Mouse (Mus musculus) hindbrain, embryonic 10.5 days (tissue): Measurements from ENCODE around the gene C1qtnf2. TPM values are rescaled to one million over a fixed set of nuclear protein-coding genes. Genes with fewer than 3 reads are reported as not detected.

Experiments
- DNase-seq: peaks from one replicate; pipeline ENCODE4 v3.0.0-alpha.2; 2017; ENCODE audit warnings: low spot score
- H3K27ac ChIP-seq: fragments of 300-500 bp; sonication (generic); 2 replicates; pipeline ENCODE4 v1.5.1; 2016; ENCODE audit warnings: mild to moderate bottlenecking, moderate library complexity
- H3K27me3 ChIP-seq: fragments of 300-500 bp; sonication (generic); 2 replicates; pipeline ENCODE4 v1.6.1; 2016; ENCODE audit warnings: mild to moderate bottlenecking; ENCODE audit not compliant: poor library complexity, insufficient read depth, severe bottlenecking
- H3K36me3 ChIP-seq: fragments of 300-500 bp; sonication (generic); 2 replicates; pipeline ENCODE4 v1.6.1; 2016; ENCODE audit warnings: mild to moderate bottlenecking, moderate library complexity
- H3K4me1 ChIP-seq: fragments of 300-500 bp; sonication (generic); replicated peaks from 2 replicates; pipeline ENCODE4 v1.6.1; 2016; ENCODE audit warnings: mild to moderate bottlenecking
- H3K4me3 ChIP-seq: fragments of 300-500 bp; sonication (generic); 2 replicates; pipeline ENCODE4 v1.5.1; 2016; ENCODE audit warnings: mild to moderate bottlenecking, moderate library complexity
- H3K9me3 ChIP-seq: fragments of 300-500 bp; sonication (generic); 2 replicates; pipeline ENCODE4 v1.6.1; 2016; ENCODE audit warnings: mild to moderate bottlenecking, moderate library complexity
- WGBS: fragments of 180-500 bp; shearing (Covaris S2); methylation state at CpG from one replicate; pipeline ENCODE4 v1.1.7; 2016; 5-methylcytosine and 5-hydroxymethylcytosine counted together
- polyA plus RNA-seq: library from polyadenylated mRNA; unstranded; fragments of >200 nt; fragmentation: Nextera tagmentation; extraction: Ambion mirVana; gene quantifications from 2 replicates; pipeline ENCODE4 v1.2.1, GENCODE M21; 2016

The C1qtnf2 gene
- polyA plus RNA-seq, 1 experiment from 2014 or later: 1.3 TPM

- peak; percentile 78 for DNase-seq
- Histone ChIP-seq H3K27ac (no peak overlapping the region), H3K4me1 (peaks cover 11% of the 10 kb centered on the region; the same call in 1 of the 2 replicates), H3K9me3 (no peaks in the 10 kb centered on the region), H3K36me3 (no peaks in the 10 kb centered on the region), H3K4me3 (no peak overlapping the region), H3K27me3 (no peaks in the 10 kb centered on the region)
- WGBS: 30% methylated on average over 7 of the region's 7 CpGs
Measured at GRCm38 (mm10) chr11:43492663-43493062, 18.6 kb downstream of the C1qtnf2 start.

GRCm38 (mm10) chr11:43493815-43494409, 19.8 kb downstream of the C1qtnf2 start:
- Histone ChIP-seq H3K36me3 (no peaks in the 10 kb centered on the region), H3K27me3 (no peaks in the 10 kb centered on the region), H3K4me1 (peaks cover 11% of the 10 kb centered on the region; the same call in 1 of the 2 replicates), H3K9me3 (peaks cover 4% of the 10 kb centered on the region; the same call in 1 of the 2 replicates), H3K4me3 (no peak overlapping the region), H3K27ac (peak overlapping the region; percentile 82)
- DNase-seq: peak; percentile 82
- WGBS: 17% methylated on average over 6 of the region's 6 CpGs

- peak; percentile 42 for DNase-seq
- Histone ChIP-seq H3K36me3 (no peaks in the 10 kb centered on the region), H3K4me3 (no peak overlapping the region), H3K27me3 (no peaks in the 10 kb centered on the region), H3K27ac (0 out of 2 replicates have a peak overlapping the region, but pooled peaks have one; percentile 82), H3K4me1 (peaks cover 11% of the 10 kb centered on the region; the same call in 1 of the 2 replicates), H3K9me3 (peaks cover 4% of the 10 kb centered on the region; the same call in 1 of the 2 replicates)
- WGBS: 47% methylated on average over 8 of the region's 8 CpGs
Measured at GRCm38 (mm10) chr11:43495037-43495436, 21.0 kb downstream of the C1qtnf2 start.

GRCm38 (mm10) chr11:43495532-43495931, 21.5 kb downstream of the C1qtnf2 start:
- Histone ChIP-seq H3K27ac (no peak overlapping the region), H3K4me3 (no peak overlapping the region), H3K4me1 (peaks cover 11% of the 10 kb centered on the region; the same call in 1 of the 2 replicates), H3K9me3 (peaks cover 4% of the 10 kb centered on the region; the same call in 1 of the 2 replicates), H3K36me3 (no peaks in the 10 kb centered on the region), H3K27me3 (no peaks in the 10 kb centered on the region)
- DNase-seq: no peak
- WGBS: 71% methylated on average over 3 of the region's 3 CpGs

DNA sequence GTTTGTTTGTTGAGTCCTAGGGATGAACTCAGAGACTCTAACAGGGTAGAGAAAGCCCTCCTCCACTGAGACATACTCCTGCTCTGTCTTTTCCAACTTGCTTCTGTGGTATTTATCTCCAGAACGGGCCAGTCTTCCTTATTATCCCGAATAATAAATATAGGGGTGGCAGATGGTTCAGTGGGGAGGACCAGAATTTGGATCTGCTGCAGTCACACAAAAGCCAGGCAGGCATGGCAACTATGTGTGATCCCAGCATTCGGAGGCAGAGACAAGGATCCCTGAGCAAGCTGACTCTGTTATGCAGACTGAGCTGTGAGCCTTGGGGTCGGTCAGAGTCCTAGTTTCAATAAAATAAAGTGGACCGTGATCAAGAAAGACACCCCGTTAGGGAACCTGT, 27.2 kb downstream of the C1qtnf2 start:
- Histone ChIP-seq H3K9me3 (peaks cover 4% of the 10 kb centered on the region; the same call in 1 of the 2 replicates), H3K36me3 (no peaks in the 10 kb centered on the region), H3K4me3 (no peak overlapping the region), H3K4me1 (no peaks in the 10 kb centered on the region), H3K27ac (no peak overlapping the region), H3K27me3 (no peaks in the 10 kb centered on the region)
- 86% methylated on average over 6 of the region's 6 CpGs for WGBS
- DNase-seq: no peak

DNA sequence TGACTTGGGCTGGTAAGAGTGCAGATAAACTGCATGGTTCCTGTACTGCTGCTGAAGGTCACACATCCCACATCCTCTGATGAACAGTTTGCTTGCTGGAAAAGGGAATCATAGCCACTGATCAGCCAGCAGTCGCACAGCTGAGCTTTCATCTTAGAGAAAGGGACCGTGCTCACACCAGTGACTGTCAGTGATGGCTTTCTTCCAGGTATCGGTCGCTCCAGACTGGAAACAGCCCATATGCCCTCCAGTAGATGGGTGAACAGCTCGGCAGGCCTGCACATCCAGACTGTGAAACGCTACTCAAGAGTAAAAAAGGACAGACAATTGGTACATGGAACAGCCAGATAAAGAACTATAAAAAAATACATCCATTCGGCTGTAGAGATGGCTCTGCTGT, 31.1 kb downstream of the C1qtnf2 start:
- no peaks in the 10 kb centered on the region for H3K27me3 ChIP-seq
- DNase-seq: no peak
- H3K27ac ChIP-seq: no peak overlapping the region
- no peaks in the 10 kb centered on the region for H3K4me1 ChIP-seq
- WGBS: 90% methylated on average over 7 of the region's 7 CpGs
- no peaks in the 10 kb centered on the region for H3K36me3 ChIP-seq
- no peak overlapping the region for H3K4me3 ChIP-seq
- H3K9me3 ChIP-seq: no peaks in the 10 kb centered on the region

- no peak for DNase-seq
- Histone ChIP-seq H3K4me3 (no peak overlapping the region), H3K9me3 (no peaks in the 10 kb centered on the region), H3K27me3 (no peaks in the 10 kb centered on the region), H3K36me3 (no peaks in the 10 kb centered on the region), H3K27ac (no peak overlapping the region), H3K4me1 (no peaks in the 10 kb centered on the region)
- WGBS: 89% methylated on average over 6 of the region's 6 CpGs
Measured at GRCm38 (mm10) chr11:43507976-43508375, 33.9 kb downstream of the C1qtnf2 start.

GRCm38 (mm10) chr11:43509878-43510277, 35.8 kb downstream of the C1qtnf2 start:
- Histone ChIP-seq H3K27me3 (no peaks in the 10 kb centered on the region), H3K4me3 (no peak overlapping the region), H3K9me3 (no peaks in the 10 kb centered on the region), H3K4me1 (no peaks in the 10 kb centered on the region), H3K27ac (no peak overlapping the region), H3K36me3 (no peaks in the 10 kb centered on the region)
- no peak for DNase-seq
- 91% methylated on average over 5 of the region's 5 CpGs for WGBS

DNA sequence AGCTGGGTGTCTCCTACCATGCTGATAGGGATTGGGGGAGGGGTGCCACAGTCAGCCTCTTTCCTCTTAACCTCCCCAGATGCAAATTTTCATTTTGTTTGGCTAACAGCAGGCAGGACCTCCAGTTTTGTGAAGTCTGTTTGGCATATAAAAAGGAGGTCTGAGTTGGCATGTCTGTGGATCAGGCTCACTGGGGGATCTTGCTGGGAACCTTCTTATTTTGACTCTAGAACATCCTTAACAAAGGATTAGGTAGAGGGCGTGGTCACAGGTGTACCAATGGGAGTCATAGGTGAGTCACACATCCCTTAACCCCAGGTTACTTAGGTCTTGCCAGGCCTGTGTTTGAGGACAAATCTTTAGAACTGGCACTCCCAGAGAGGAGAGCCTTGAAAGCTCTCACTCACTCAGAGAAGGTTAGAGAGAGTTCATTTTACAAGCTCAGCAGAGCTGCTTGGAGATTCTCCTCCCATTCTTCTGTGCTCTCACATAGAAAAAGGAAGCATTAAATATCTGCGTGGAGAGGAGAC, 38.6 kb downstream of the C1qtnf2 start:
- H3K27me3 ChIP-seq: no peaks in the 10 kb centered on the region
- no peak overlapping the region for H3K4me3 ChIP-seq
- peaks cover 7% of the 10 kb centered on the region for H3K4me1 ChIP-seq
- H3K27ac ChIP-seq: no peak overlapping the region
- WGBS: 75% methylated on average over 2 of the region's 2 CpGs
- no peaks in the 10 kb centered on the region for H3K36me3 ChIP-seq
- DNase-seq: no peak
- no peaks in the 10 kb centered on the region for H3K9me3 ChIP-seq

GRCm38 (mm10) chr11:43516344-43517021, 42.4 kb downstream of the C1qtnf2 start:
- Histone ChIP-seq H3K4me1 (peaks cover 13% of the 10 kb centered on the region), H3K36me3 (no peaks in the 10 kb centered on the region), H3K27me3 (no peaks in the 10 kb centered on the region), H3K9me3 (no peaks in the 10 kb centered on the region), H3K4me3 (no peak overlapping the region), H3K27ac (peak overlapping the region; percentile 56; the same call in 1 of the 2 replicates)
- 40% methylated on average over 8 of the region's 8 CpGs for WGBS
- peak; percentile 66 for DNase-seq

DNA sequence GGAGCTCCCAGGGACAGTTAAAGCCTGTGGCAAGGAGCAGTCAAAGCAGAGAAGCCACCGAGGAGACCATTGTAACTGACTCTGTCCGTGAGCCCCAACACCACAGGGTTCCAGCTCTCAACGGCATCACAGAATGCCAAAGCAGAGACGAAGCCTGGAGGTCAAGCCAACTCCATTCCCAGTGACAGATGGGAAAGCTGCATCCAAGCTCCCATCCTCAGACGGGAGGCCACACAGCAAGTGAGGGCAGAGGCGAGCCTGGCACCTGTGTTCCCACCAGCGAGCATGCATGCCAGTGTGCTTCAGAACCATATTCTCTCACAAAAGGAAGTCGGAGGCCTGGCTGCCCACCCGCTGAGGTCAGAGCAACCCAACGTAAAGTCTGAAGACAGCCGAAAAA, 43.6 kb downstream of the C1qtnf2 start:
- Histone ChIP-seq H3K9me3 (no peaks in the 10 kb centered on the region), H3K4me1 (peaks cover 13% of the 10 kb centered on the region), H3K27me3 (no peaks in the 10 kb centered on the region), H3K36me3 (no peaks in the 10 kb centered on the region), H3K27ac (no peak overlapping the region), H3K4me3 (no peak overlapping the region)
- 68% methylated on average over 11 of the region's 11 CpGs for WGBS
- DNase-seq: no peak

- no peaks in the 10 kb centered on the region for H3K9me3 ChIP-seq
- no peak for DNase-seq
- no peak overlapping the region for H3K27ac ChIP-seq
- no peaks in the 10 kb centered on the region for H3K36me3 ChIP-seq
- no peaks in the 10 kb centered on the region for H3K27me3 ChIP-seq
- peaks cover 13% of the 10 kb centered on the region for H3K4me1 ChIP-seq
- H3K4me3 ChIP-seq: no peak overlapping the region
Measured at GRCm38 (mm10) chr11:43518086-43518485, 44.0 kb downstream of the C1qtnf2 start.

- peaks cover 13% of the 10 kb centered on the region for H3K4me1 ChIP-seq
- no peak for DNase-seq
- no peak overlapping the region for H3K4me3 ChIP-seq
- no peaks in the 10 kb centered on the region for H3K9me3 ChIP-seq
- H3K27ac ChIP-seq: no peak overlapping the region
- H3K36me3 ChIP-seq: no peaks in the 10 kb centered on the region
- H3K27me3 ChIP-seq: no peaks in the 10 kb centered on the region
Measured at GRCm38 (mm10) chr11:43518821-43519220, 44.7 kb downstream of the C1qtnf2 start.
